Mouse (Mus musculus): ENCODE results near the gene Fam107b. TPM values are rescaled to one million over a fixed set of nuclear protein-coding genes. Genes with fewer than 3 reads are reported as not detected.

Fam107b gene
- polyA plus RNA-seq, 1 experiment from 2014 or later = 44.7 TPM

DNA sequence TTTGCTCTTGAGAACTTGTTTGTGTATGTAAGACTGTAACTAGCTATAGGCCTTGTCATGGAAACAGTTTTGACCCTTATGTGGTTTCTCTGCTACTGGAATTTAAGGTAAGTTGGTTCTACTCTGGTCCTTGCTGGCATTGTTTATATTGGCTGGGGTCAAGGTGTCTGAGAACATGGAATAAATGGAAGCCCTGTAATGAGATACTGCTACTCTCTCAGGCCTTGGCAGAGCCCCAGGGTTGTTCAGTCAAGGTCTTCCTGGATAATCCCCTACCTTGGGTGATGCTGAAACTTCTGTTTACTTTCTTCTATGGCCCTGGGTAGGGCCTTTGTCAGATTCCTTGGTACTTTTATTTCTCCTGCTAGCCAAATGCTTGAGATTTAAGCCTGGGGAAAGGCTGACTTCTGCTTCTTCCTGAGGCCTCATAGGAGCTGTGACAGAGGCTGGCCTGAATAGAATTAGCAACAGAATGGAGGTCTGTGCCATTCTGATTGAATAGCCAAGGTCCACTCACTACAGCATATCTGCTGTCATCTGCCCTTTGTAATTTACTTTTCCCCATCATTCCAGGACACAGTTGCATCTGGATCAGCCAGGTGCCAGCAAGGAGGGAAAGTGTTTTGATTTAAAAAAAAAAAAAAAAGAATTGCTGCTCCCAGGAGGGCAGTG lies 217.6 kb downstream of the Fam107b start:
- no peaks in the 10 kb centered on the region for H3K36me3 ChIP-seq
- H3K9ac ChIP-seq = no peak overlapping the region
- no peak overlapping the region for H3K4me3 ChIP-seq (replicated peaks)
- H3K4me1 ChIP-seq (replicated peaks) = 0 out of 2 replicates have a peak, but pooled peaks cover 2% of the 10 kb centered on the region
- H3K27ac ChIP-seq = no peak overlapping the region
- no peak for ATAC-seq
- no peaks in the 10 kb centered on the region for H3K27me3 ChIP-seq (replicated peaks)
- H3K9me3 ChIP-seq = no peaks in the 10 kb centered on the region
- no peak overlapping the region for H3K4me2 ChIP-seq (replicated peaks)

DNA sequence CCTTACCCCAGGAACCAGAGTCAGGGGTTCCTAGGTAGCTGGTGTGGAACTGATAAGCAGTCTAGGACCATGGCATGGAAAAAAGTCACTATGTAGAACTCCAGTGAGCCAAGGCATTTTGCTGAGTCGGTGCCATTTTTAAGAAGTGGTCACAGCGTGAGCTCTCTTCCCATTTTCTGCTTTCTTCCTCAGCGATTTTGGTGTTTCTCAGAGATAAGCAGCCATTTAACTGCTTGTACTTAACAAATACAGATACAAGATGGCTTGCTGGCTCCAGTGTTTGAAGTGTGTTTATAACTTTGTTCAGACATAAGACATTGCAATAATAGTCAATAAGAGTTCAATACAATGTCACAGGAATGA lies 218.1 kb downstream of the Fam107b start:
- H3K27ac ChIP-seq = no peak overlapping the region

GRCm38 (mm10) chr2:3796543-3796942 lies 226.3 kb downstream of the Fam107b start:
- Histone ChIP-seq H3K9ac (no peak overlapping the region), H3K27ac (no peak overlapping the region), H3K36me3 (no peaks in the 10 kb centered on the region), H3K4me1 (replicated peaks) (no peaks in the 10 kb centered on the region; the same call in 1 of the 2 replicates), H3K4me3 (replicated peaks) (no peak overlapping the region), H3K4me2 (replicated peaks) (no peak overlapping the region), H3K9me3 (no peaks in the 10 kb centered on the region), H3K27me3 (replicated peaks) (no peaks in the 10 kb centered on the region)
- no peak for ATAC-seq
- WGBS = 69% methylated on average over 5 of the region's 5 CpGs

More for the DNA sequence above, 218.1 kb downstream of the Fam107b start:
- Histone ChIP-seq H3K9me3 (no peaks in the 10 kb centered on the region), H3K4me3 (replicated peaks) (no peak overlapping the region), H3K4me2 (replicated peaks) (no peak overlapping the region), H3K36me3 (no peaks in the 10 kb centered on the region), H3K4me1 (replicated peaks) (0 out of 2 replicates have a peak, but pooled peaks cover 2% of the 10 kb centered on the region), H3K9ac (no peak overlapping the region), H3K27me3 (replicated peaks) (no peaks in the 10 kb centered on the region)
- 76% methylated on average over 3 of the region's 3 CpGs for WGBS
- ATAC-seq = no peak

GRCm38 (mm10) chr2:3799767-3800554 lies 229.7 kb downstream of the Fam107b start:
- 8% methylated on average over 18 of the region's 18 CpGs for WGBS
- Histone ChIP-seq H3K9ac (no peak overlapping the region), H3K4me2 (replicated peaks) (peak overlapping the region; percentile 62)

GRCm38 (mm10) chr2:3800555-3800878 lies 230.2 kb downstream of the Fam107b start:
- peak; percentile 45; the same call in 1 of the 2 replicates for ATAC-seq
- Histone ChIP-seq H3K27me3 (replicated peaks) (no peaks in the 10 kb centered on the region), H3K9me3 (no peaks in the 10 kb centered on the region), H3K27ac (no peak overlapping the region), H3K4me1 (replicated peaks) (no peaks in the 10 kb centered on the region; the same call in 1 of the 2 replicates), H3K9ac (no peak overlapping the region), H3K36me3 (no peaks in the 10 kb centered on the region), H3K4me2 (replicated peaks) (no peak overlapping the region), H3K4me3 (replicated peaks) (no peak overlapping the region)
- WGBS = 45% methylated on average over 5 of the region's 5 CpGs

More at GRCm38 (mm10) chr2:3799767-3800554, 229.7 kb downstream of the Fam107b start:
- no peaks in the 10 kb centered on the region; the same call in 1 of the 2 replicates for H3K4me1 ChIP-seq (replicated peaks)
- no peaks in the 10 kb centered on the region for H3K27me3 ChIP-seq (replicated peaks)
- H3K27ac ChIP-seq = no peak overlapping the region
- H3K4me3 ChIP-seq (replicated peaks) = peak overlapping the region; percentile 29
- H3K36me3 ChIP-seq = no peaks in the 10 kb centered on the region
- H3K9me3 ChIP-seq = no peaks in the 10 kb centered on the region
- peak; percentile 86 for ATAC-seq

DNA sequence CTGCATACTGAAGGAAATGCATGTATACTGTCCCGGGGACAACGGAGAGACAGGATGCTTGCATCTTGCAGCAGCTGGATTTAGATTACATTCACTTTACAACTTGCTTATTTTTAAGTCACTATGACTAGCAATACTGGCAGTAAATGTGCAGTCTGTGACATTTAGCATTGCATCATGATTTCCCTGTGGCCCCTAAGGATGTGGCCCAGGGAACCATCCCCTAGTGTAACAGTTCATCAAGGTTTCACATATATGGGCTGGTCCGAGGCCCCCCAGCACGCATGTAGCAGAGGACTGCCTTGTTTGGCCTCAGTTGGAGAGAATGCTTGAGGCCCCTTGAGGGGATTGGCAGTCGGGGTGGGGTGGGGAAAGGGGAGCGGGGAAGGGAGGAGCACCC lies 235.5 kb downstream of the Fam107b start:
- H3K27me3 ChIP-seq (replicated peaks) = no peaks in the 10 kb centered on the region
- ATAC-seq = no peak
- WGBS = 55% methylated on average over 6 of the region's 6 CpGs
- no peak overlapping the region for H3K4me3 ChIP-seq (replicated peaks)
- no peak overlapping the region for H3K4me2 ChIP-seq (replicated peaks)
- no peak overlapping the region for H3K9ac ChIP-seq
- H3K9me3 ChIP-seq = no peaks in the 10 kb centered on the region
- H3K27ac ChIP-seq = no peak overlapping the region
- H3K36me3 ChIP-seq = no peaks in the 10 kb centered on the region
- H3K4me1 ChIP-seq (replicated peaks) = no peaks in the 10 kb centered on the region

DNA sequence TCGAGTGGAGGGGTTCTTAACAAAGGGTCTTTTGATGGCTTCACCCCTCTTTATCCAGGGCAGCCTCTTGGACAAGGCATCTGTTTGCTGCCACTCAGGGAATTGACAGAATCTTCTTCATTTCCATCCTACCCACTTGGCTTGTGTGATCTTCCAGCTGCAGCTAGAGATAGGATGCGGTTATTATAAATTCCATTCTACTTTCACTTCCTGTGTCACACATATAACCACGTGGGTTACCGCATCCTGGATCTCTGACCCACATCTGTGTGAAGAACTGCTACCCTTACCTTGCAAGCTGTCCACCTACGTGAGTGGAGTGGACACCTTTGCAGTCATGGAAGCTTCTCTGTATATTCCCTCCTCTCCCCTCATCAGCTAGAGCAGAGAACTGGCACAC lies 240.0 kb downstream of the Fam107b start:
- Histone ChIP-seq H3K4me2 (replicated peaks) (no peak overlapping the region), H3K9me3 (no peaks in the 10 kb centered on the region), H3K27me3 (replicated peaks) (no peaks in the 10 kb centered on the region), H3K36me3 (no peaks in the 10 kb centered on the region), H3K4me3 (replicated peaks) (no peak overlapping the region), H3K4me1 (replicated peaks) (no peaks in the 10 kb centered on the region), H3K9ac (no peak overlapping the region), H3K27ac (no peak overlapping the region)
- ATAC-seq = no peak
- 70% methylated on average over 5 of the region's 5 CpGs for WGBS

GRCm38 (mm10) chr2:3816142-3816609 lies 245.9 kb downstream of the Fam107b start:
- no peaks in the 10 kb centered on the region for H3K4me1 ChIP-seq (replicated peaks)
- no peak overlapping the region for H3K9ac ChIP-seq
- H3K27me3 ChIP-seq (replicated peaks) = no peaks in the 10 kb centered on the region
- no peaks in the 10 kb centered on the region for H3K9me3 ChIP-seq
- no peak overlapping the region for H3K4me3 ChIP-seq (replicated peaks)
- 77% methylated on average over 6 of the region's 6 CpGs for WGBS
- H3K4me2 ChIP-seq (replicated peaks) = no peak overlapping the region
- H3K27ac ChIP-seq = no peak overlapping the region
- ATAC-seq = no peak
- no peaks in the 10 kb centered on the region for H3K36me3 ChIP-seq

DNA sequence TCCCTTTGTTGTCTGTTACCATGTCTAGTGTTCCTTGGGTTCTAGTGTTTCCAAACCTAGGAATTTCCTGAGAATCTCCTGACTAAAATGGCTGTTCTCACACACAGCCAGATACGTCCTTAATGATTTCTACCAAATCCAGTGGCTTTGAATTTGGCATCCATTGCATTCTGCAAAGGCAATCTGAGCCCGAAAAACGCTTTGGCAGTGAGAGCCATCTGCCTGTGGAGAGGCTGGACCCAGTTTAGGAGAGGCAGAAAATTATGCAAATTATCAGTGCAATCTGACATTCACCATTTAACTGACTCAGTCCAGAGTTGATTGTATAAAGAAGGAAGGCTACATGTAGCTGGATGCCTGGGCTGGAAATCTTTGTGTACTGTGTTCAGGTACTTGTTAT lies 247.3 kb downstream of the Fam107b start:
- Histone ChIP-seq H3K27me3 (replicated peaks) (no peaks in the 10 kb centered on the region), H3K27ac (no peak overlapping the region), H3K4me2 (replicated peaks) (no peak overlapping the region), H3K9me3 (no peaks in the 10 kb centered on the region), H3K9ac (no peak overlapping the region), H3K4me3 (replicated peaks) (no peak overlapping the region), H3K4me1 (replicated peaks) (no peaks in the 10 kb centered on the region; the same call in 1 of the 2 replicates), H3K36me3 (no peaks in the 10 kb centered on the region)
- 93% methylated on average over 3 of the region's 3 CpGs for WGBS
- ATAC-seq = no peak

DNA sequence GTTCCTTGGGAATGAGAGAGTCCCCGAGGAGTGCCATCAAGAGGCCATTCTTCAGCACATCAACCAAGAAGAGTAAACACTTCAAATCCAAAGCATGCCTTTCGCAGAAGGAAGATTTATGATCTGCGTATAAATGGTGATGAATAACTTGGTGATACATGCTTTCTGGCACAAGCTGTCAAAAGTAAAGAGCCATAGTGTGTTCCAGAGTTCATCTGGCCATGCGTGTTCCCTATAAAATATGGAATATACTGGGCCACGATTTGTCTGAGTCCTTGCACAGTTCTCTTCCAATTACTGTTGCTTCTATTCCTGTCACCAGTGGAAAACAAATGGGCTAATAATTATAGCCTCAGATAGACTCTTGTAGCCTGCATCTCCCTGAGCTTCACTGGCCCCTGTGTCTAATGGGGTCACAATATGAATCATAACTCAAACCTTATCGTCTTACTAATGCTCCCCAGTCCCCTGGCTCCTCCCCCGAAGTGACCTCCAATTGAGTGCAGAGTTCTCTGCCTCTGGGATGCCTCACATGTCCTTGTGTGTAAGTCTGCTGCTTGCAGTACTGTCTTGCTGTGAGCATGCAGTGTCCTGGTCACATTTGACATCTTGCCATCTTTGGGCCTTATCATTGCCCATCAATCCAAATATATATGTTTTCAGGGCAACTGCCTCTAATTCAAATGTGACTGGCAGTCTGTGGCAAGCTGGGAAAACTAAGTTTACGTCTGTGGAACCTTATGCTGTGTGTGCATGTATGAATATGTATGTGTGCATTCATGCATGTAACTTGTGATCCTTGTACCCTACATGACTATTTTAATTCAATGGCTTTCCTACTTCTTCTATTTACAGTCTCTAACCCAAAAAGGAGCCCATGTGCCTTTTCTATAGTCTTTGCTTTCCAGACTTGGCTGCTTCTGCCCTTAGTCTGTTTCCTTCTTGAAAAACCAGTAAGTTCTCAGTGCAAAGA lies 252.5 kb downstream of the Fam107b start:
- ATAC-seq = peak; percentile 66; the same call in 1 of the 2 replicates
- Histone ChIP-seq H3K9ac (no peak overlapping the region), H3K4me1 (replicated peaks) (no peaks in the 10 kb centered on the region; the same call in 1 of the 2 replicates), H3K9me3 (no peaks in the 10 kb centered on the region), H3K27ac (no peak overlapping the region), H3K4me2 (replicated peaks) (no peak overlapping the region), H3K4me3 (replicated peaks) (no peak overlapping the region), H3K27me3 (replicated peaks) (no peaks in the 10 kb centered on the region), H3K36me3 (no peaks in the 10 kb centered on the region)
- 35% methylated on average over 8 of the region's 8 CpGs for WGBS
